Mouse (Mus musculus): Measurements from ENCODE around the gene Trpm6. TPM values are rescaled to one million over a fixed set of nuclear protein-coding genes. Genes with fewer than 3 reads are reported as not detected.
"Not testable (repeated sequence)": the region's sequence is repeated elsewhere in the genome, so short reads cannot be mapped to it uniquely, and the experiment has no call there.

The Trpm6 gene
- 0.01 and 0.02 TPM in 2 replicates for polyA plus RNA-seq (2015; fragmentation: Nextera tagmentation; extraction: Ambion mirVana)

DNA sequence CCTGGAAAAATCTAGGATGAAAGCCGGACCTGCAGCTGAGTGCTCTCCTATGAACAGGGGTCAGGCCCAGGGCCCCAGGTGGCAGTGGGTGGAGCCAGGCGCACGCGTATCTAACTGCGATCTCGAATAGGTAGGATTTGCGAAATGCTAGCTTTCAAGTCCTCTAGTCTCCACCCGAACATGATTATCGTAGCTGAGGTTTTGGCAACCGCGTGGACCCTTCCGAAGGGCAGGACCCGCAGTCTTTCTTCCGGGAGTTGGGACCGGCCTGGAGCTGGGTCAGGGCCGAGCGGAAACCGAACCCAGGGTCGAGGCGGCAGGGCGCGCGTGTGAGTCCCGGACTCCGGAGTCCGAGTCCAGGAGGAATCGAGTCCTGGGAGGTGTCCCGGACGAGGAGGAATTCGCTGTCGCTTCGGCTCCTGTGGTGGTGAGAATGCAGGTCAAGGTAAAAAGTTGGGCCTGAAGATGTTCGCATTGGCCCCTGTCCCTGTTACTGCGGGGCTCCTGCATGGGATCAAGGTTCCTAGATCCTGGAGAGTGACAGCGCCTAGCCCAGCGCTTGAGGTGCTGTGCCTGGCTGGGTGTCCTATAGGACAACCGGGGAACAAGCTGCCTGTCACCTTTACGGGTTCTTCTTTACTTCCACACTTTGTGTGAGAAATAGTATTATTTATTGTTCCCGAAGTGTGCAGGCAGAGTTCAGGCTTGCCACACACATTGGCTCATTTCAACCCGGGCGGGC lies at the start of gene Trpm6:
Gene Trpm6 (plus strand): TSS at position 386 of the 742 bp plus-strand sequence.
- 6% methylated on average over 41 of the region's 41 CpGs for WGBS (ENCODE audit: insufficient replicate concordance)
- no peaks in the 10 kb centered on the region for H3K9me3 ChIP-seq (replicated peaks; ENCODE audit: control insufficient read depth, low read length)
- H3K4me1 ChIP-seq (ENCODE audit: control insufficient read depth, low read depth, low read length) = no peaks in the 10 kb centered on the region
- peak within 1 kb of the TSS; percentile 41 for H3K4me3 ChIP-seq (ENCODE audit: low read depth, low read length)
- H3K27ac ChIP-seq (ENCODE audit: low read length) = no peak within 1 kb of the TSS
- H3K27me3 ChIP-seq (ENCODE audit: control insufficient read depth, insufficient read depth, low read depth, low read length) = peaks cover 8% of the 10 kb centered on the region
- no peak for ATAC-seq (ENCODE audit: low read depth)
- H3K36me3 ChIP-seq (ENCODE audit: control insufficient read depth, insufficient read depth) = no peaks in the 10 kb centered on the region
- peak within 1 kb of the TSS; percentile 64 for H3K4me2 ChIP-seq (ENCODE audit: low read depth, low read length)
- no peak within 1 kb of the TSS for H3K9ac ChIP-seq (ENCODE audit: low read depth, low read length)

DNA sequence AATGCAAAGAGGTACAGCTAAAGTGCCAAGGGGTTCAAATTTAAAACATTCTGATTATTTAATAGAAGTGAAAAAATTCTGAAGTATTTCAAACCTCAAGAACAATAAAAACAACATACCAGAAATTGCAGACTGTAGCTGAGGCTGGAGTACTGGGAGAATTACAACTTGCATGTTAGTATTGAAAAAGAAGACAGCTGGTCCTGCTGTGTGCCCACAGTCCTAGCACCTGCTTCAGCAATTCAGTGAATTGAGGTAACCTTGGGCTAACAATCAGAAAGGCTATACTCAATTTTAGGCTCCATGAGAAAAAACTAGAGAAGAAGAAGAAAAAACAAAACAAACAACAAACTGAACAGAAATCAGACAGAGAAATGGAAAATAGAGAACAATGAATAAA lies 41.7 kb upstream of the Trpm6 start:
- no peaks in the 10 kb centered on the region for H3K36me3 ChIP-seq (ENCODE audit: control insufficient read depth, insufficient read depth)
- H3K9ac ChIP-seq (ENCODE audit: low read depth, low read length) = no peak overlapping the region
- H3K27me3 ChIP-seq (ENCODE audit: control insufficient read depth, insufficient read depth, low read depth, low read length) = no peaks in the 10 kb centered on the region
- no peak for ATAC-seq (ENCODE audit: low read depth)
- H3K4me3 ChIP-seq (ENCODE audit: low read depth, low read length) = no peak overlapping the region
- H3K4me2 ChIP-seq (ENCODE audit: low read depth, low read length) = no peak overlapping the region
- no peaks in the 10 kb centered on the region for H3K9me3 ChIP-seq (replicated peaks; ENCODE audit: control insufficient read depth, low read length)
- H3K27ac ChIP-seq (ENCODE audit: low read length) = no peak overlapping the region
- peaks cover 10% of the 10 kb centered on the region for H3K4me1 ChIP-seq (ENCODE audit: control insufficient read depth, low read depth, low read length)

DNA sequence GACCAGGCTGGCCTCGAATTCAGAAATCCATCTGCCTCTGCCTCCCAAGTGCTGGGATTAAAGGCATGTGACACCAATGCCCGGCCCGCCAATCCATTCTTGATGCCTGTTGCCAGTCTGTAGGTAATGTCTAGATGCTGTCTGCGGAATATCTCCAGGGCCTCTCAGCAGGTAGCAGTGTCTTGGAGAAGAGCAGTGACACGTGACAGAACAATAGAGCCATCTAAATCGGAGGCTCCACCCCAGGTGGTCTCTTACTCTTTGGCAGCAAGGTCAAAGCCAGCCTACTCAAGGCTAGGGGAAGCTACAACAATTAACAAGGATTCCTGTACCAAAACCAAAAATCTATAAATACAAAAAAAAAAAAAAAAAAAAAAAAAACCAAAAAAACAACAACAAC lies 38.9 kb upstream of the Trpm6 start:
- no peaks in the 10 kb centered on the region for H3K9me3 ChIP-seq (replicated peaks; ENCODE audit: control insufficient read depth, low read length)
- no peak overlapping the region for H3K4me2 ChIP-seq (ENCODE audit: low read depth, low read length)
- no peaks in the 10 kb centered on the region for H3K36me3 ChIP-seq (ENCODE audit: control insufficient read depth, insufficient read depth)
- H3K4me1 ChIP-seq (ENCODE audit: control insufficient read depth, low read depth, low read length) = peaks cover 26% of the 10 kb centered on the region
- no peak overlapping the region for H3K4me3 ChIP-seq (ENCODE audit: low read depth, low read length)
- no peak for ATAC-seq (ENCODE audit: low read depth)
- no peaks in the 10 kb centered on the region for H3K27me3 ChIP-seq (ENCODE audit: control insufficient read depth, insufficient read depth, low read depth, low read length)
- H3K9ac ChIP-seq (ENCODE audit: low read depth, low read length) = no peak overlapping the region
- 77% methylated on average over 6 of the region's 6 CpGs for WGBS (ENCODE audit: insufficient replicate concordance)
- no peak overlapping the region for H3K27ac ChIP-seq (ENCODE audit: low read length)

DNA sequence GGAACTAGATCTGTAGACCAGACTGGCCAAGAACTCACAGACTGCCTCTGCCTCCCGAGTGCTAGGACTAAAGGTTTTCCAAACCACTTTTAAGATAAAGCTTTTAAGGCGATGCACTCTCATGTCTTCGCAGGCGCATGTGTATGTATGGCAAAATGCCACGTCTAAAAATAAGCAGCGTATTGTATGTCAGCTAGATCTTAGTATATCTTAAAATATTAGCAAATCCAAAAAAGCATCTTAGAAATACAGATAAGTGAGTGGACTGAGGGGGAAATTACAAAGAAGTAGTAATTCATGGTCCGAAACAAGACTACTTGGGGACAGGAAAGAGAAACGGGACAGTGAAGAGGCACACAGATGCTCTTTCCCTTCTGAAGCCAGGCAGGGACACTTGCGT lies 38.2 kb upstream of the Trpm6 start:
- 72% methylated on average over 9 of the region's 9 CpGs for WGBS (ENCODE audit: insufficient replicate concordance)
- Histone ChIP-seq H3K4me3 (ENCODE audit: low read depth, low read length) (no peak overlapping the region), H3K36me3 (ENCODE audit: control insufficient read depth, insufficient read depth) (no peaks in the 10 kb centered on the region), H3K9ac (ENCODE audit: low read depth, low read length) (no peak overlapping the region), H3K4me1 (ENCODE audit: control insufficient read depth, low read depth, low read length) (peaks cover 26% of the 10 kb centered on the region), H3K4me2 (ENCODE audit: low read depth, low read length) (peak overlapping the region; percentile 78), H3K27me3 (ENCODE audit: control insufficient read depth, insufficient read depth, low read depth, low read length) (no peaks in the 10 kb centered on the region), H3K27ac (ENCODE audit: low read length) (peak overlapping the region; percentile 99), H3K9me3 (replicated peaks; ENCODE audit: control insufficient read depth, low read length) (no peaks in the 10 kb centered on the region)
- no peak for ATAC-seq (ENCODE audit: low read depth)

DNA sequence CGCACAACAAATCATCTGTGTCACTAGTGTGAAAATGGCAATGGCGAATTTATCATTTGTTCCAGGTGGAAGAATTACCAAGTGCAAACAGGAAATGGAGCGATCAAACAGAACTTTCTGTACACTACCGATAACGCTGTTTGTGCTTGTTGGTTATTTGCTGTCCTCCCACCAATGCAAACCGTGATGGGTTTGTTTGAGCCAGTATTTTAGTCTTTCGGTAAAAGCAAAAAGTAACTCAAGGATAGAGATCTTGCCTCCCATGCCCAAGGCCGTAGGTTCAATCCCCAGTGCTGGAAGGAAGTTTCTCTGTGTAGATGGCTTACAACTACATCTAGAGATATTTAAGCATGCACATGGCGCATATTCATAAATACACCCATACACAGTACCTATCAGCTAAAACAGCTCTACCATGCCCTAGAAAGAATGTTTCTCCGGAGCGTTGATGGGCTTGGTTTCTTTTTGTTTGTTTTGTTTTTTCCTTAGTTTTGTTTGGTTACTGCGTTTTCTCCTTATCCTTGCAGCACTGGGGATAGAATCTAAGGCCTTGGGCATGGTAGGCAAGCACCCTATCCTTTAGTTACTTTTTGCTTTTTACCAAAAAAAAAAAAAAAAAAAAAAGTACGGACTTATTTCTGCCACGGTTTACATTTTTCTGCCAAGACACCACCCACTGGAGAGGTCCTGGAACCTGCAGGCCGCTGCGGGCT lies 37.5 kb upstream of the Trpm6 start:
- Histone ChIP-seq H3K4me3 (ENCODE audit: low read depth, low read length) (peak overlapping the region; percentile 99), H3K4me2 (ENCODE audit: low read depth, low read length) (peak overlapping the region; percentile 78), H3K27me3 (ENCODE audit: control insufficient read depth, insufficient read depth, low read depth, low read length) (no peaks in the 10 kb centered on the region), H3K9me3 (replicated peaks; ENCODE audit: control insufficient read depth, low read length) (no peaks in the 10 kb centered on the region), H3K27ac (ENCODE audit: low read length) (peak overlapping the region; percentile 99), H3K4me1 (ENCODE audit: control insufficient read depth, low read depth, low read length) (peaks cover 26% of the 10 kb centered on the region), H3K9ac (ENCODE audit: low read depth, low read length) (peak overlapping the region; percentile 85), H3K36me3 (ENCODE audit: control insufficient read depth, insufficient read depth) (peaks cover 1% of the 10 kb centered on the region; the same call in 1 of the 2 replicates)
- no peak for ATAC-seq (ENCODE audit: low read depth)
- 24% methylated on average over 16 of the region's 16 CpGs for WGBS (ENCODE audit: insufficient replicate concordance)

DNA sequence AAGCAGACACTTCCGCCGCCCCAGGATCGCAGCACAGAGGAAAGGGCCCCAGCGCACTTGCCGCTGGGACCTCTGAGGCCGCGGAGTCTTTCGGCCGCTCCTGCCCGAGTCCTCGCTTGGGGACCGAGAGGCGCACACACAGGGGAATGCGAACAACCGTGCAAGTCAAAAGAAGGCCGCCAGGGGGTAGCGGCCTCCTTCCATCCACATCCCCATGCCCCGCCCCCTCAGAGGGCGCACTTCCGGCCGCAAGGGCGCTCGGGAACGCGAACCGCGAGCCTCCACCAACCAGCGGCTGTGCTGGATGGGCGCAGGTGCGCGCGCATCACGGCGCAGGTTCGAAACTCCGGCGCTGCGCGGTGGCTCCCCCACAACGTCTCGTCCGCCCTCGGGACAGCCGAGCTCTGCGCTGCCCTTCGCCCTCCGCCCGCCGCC lies 36.9 kb upstream of the Trpm6 start, which contains the start of gene D030056L22Rik:
Gene D030056L22Rik (plus strand): TSS at position 328 of the 435 bp plus-strand sequence.
- no peaks in the 10 kb centered on the region for H3K9me3 ChIP-seq (replicated peaks; ENCODE audit: control insufficient read depth, low read length)
- no peaks in the 10 kb centered on the region for H3K27me3 ChIP-seq (ENCODE audit: control insufficient read depth, insufficient read depth, low read depth, low read length)
- WGBS (ENCODE audit: insufficient replicate concordance) = under 1% methylated on average over 49 of the region's 49 CpGs
- H3K4me3 ChIP-seq (ENCODE audit: low read depth, low read length) = peak within 1 kb of the TSS; percentile 99
- peak; percentile 96 for ATAC-seq (ENCODE audit: low read depth)
- peak within 1 kb of the TSS; percentile 99 for H3K27ac ChIP-seq (ENCODE audit: low read length)
- peaks cover 26% of the 10 kb centered on the region for H3K4me1 ChIP-seq (ENCODE audit: control insufficient read depth, low read depth, low read length)
- peaks cover 6% of the 10 kb centered on the region for H3K36me3 ChIP-seq (ENCODE audit: control insufficient read depth, insufficient read depth)
- peak within 1 kb of the TSS; percentile 81 for H3K4me2 ChIP-seq (ENCODE audit: low read depth, low read length)
- H3K9ac ChIP-seq (ENCODE audit: low read depth, low read length) = peak within 1 kb of the TSS; percentile 97

DNA sequence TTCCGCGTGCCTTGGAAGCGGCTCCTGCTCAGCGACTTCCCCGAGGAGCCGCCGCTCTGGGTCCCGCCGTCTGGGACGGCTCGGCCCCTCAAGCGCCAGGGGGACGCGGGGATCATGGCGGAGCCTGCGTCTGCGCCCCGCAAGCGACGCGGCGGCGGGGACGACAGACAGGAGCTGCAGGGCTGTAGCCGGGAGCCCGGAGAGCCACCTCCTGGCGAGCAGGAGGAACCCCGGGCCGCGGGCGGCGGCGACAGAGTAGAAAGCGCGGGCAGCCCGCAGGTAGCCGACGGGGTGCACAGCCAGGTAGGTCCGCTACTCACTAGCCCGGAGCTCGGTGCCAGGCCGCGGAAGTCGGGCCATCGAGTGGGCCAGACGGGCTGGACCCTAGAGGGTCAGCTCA lies 36.4 kb upstream of the Trpm6 start:
- Histone ChIP-seq H3K27ac (ENCODE audit: low read length) (peak overlapping the region; percentile 86), H3K4me2 (ENCODE audit: low read depth, low read length) (peak overlapping the region; percentile 81), H3K36me3 (ENCODE audit: control insufficient read depth, insufficient read depth) (peaks cover 11% of the 10 kb centered on the region), H3K4me3 (ENCODE audit: low read depth, low read length) (peak overlapping the region; percentile 99), H3K9ac (ENCODE audit: low read depth, low read length) (peak overlapping the region; percentile 97), H3K4me1 (ENCODE audit: control insufficient read depth, low read depth, low read length) (peaks cover 26% of the 10 kb centered on the region)
- ATAC-seq (ENCODE audit: low read depth) = peak; percentile 40
- H3K27me3 ChIP-seq (ENCODE audit: control insufficient read depth, insufficient read depth, low read depth, low read length); H3K9me3 ChIP-seq (replicated peaks; ENCODE audit: control insufficient read depth, low read length): not testable (repeated sequence)
- WGBS (ENCODE audit: insufficient replicate concordance) = under 1% methylated on average over 39 of the region's 46 CpGs

DNA sequence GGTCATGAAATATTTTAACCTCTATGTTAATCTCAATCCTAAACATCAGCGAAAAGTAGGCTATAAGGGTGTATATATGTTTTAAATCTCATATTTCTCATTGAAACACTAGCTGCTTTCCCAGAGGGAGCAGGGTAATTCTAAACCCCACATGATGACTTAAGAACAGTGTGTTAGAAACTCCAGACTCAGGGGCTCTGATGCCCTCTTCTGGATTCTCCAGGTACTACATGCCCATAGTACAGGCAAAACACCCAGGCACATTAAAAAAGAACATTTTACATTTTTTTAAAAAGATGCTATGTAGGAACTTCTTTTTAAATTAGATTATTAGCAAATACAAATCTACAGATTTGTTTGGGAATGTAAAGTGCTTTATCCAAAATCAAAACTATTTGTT lies 33.4 kb upstream of the Trpm6 start:
- no peak overlapping the region for H3K27ac ChIP-seq (ENCODE audit: low read length)
- peaks cover 20% of the 10 kb centered on the region for H3K36me3 ChIP-seq (ENCODE audit: control insufficient read depth, insufficient read depth)
- 24% methylated on average over 1 of the region's 1 CpGs for WGBS (ENCODE audit: insufficient replicate concordance)
- H3K4me1 ChIP-seq (ENCODE audit: control insufficient read depth, low read depth, low read length) = peaks cover 26% of the 10 kb centered on the region
- no peak overlapping the region for H3K9ac ChIP-seq (ENCODE audit: low read depth, low read length)
- no peak overlapping the region for H3K4me2 ChIP-seq (ENCODE audit: low read depth, low read length)
- no peaks in the 10 kb centered on the region for H3K27me3 ChIP-seq (ENCODE audit: control insufficient read depth, insufficient read depth, low read depth, low read length)
- H3K4me3 ChIP-seq (ENCODE audit: low read depth, low read length) = no peak overlapping the region
- no peaks in the 10 kb centered on the region for H3K9me3 ChIP-seq (replicated peaks; ENCODE audit: control insufficient read depth, low read length)
- no peak for ATAC-seq (ENCODE audit: low read depth)

DNA sequence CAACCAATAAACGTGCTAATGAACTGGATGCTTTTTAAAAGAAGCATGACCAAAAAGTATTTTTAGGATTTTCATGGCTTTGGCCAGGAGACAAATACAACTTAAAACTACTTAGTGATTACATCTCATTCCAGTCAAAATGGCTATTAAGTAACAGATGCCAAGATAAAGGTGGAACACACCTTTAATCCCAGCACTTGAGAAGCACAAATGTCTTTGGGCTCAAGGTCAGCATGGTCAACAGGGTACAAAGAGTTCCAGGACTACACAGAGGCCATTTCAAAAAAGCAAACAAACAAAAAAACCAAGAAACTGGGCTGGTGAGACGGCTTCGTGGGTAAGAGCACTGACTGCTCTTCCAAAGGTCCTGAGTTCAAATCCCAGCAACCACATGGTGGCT lies 29.4 kb upstream of the Trpm6 start:
- Histone ChIP-seq H3K4me1 (ENCODE audit: control insufficient read depth, low read depth, low read length) (peaks cover 6% of the 10 kb centered on the region), H3K27me3 (ENCODE audit: control insufficient read depth, insufficient read depth, low read depth, low read length) (no peaks in the 10 kb centered on the region), H3K9ac (ENCODE audit: low read depth, low read length) (no peak overlapping the region), H3K36me3 (ENCODE audit: control insufficient read depth, insufficient read depth) (peaks cover 20% of the 10 kb centered on the region), H3K4me3 (ENCODE audit: low read depth, low read length) (no peak overlapping the region), H3K27ac (ENCODE audit: low read length) (no peak overlapping the region), H3K9me3 (replicated peaks; ENCODE audit: control insufficient read depth, low read length) (no peaks in the 10 kb centered on the region), H3K4me2 (ENCODE audit: low read depth, low read length) (no peak overlapping the region)
- 78% methylated on average over 3 of the region's 3 CpGs for WGBS (ENCODE audit: insufficient replicate concordance)
- ATAC-seq (ENCODE audit: low read depth) = no peak

Measured in liver, embryonic 16.5 days (tissue).